Mouse (Mus musculus) cerebellum, adult 2 months (tissue): ENCODE measurements around the gene Asprv1. TPM values are rescaled to one million over a fixed set of nuclear protein-coding genes. Genes with fewer than 3 reads are reported as not detected.

Source experiments
- DNase-seq, 2 experiments: peaks; one replicate each; pipeline ENCODE4 v3.0.0; 2021
- H3K27ac ChIP-seq: fragments of 200-500 bp; 2 replicates; pipeline ENCODE4 v1.5.1; 2012; ENCODE audit warnings: low read length, control low read depth, inconsistent platforms; ENCODE audit not compliant: insufficient read depth
- H3K27me3 ChIP-seq: fragments of 200-500 bp; 2 replicates; pipeline ENCODE4 v1.6.1; 2012; ENCODE audit warnings: inconsistent platforms, mild to moderate bottlenecking, low read length, moderate library complexity; ENCODE audit not compliant: control insufficient read depth, insufficient read depth
- H3K4me1 ChIP-seq: fragments of 200-500 bp; 2 replicates; pipeline ENCODE4 v1.6.1; 2011; ENCODE audit warnings: low read length; ENCODE audit not compliant: control insufficient read depth, insufficient read depth
- H3K4me3 ChIP-seq: fragments of 200-500 bp; replicated peaks from 2 replicates; pipeline ENCODE3; 2011; ENCODE audit warnings: mild to moderate bottlenecking, low read depth, low read length, control low read depth; ENCODE audit not compliant: insufficient read depth
- CTCF ChIP-seq: fragments of 200-500 bp; IDR thresholded peaks from 2 replicates; pipeline ENCODE4 v1.5.1; 2011; ENCODE audit warnings: low read depth, mild to moderate bottlenecking, control low read depth, low read length, moderate library complexity, borderline replicate concordance; ENCODE audit not compliant: insufficient read depth
- POLR2A ChIP-seq: fragments of 200-500 bp; IDR thresholded peaks from 2 replicates; pipeline ENCODE4 v1.6.1; 2011; ENCODE audit warnings: low read length, control low read depth, borderline replicate concordance; ENCODE audit not compliant: insufficient read depth
- WGBS: fragments of 180-500 bp; shearing (Covaris S2); methylation state at CpG from one replicate; pipeline ENCODE4 v1.1.7; 2018; 5-methylcytosine and 5-hydroxymethylcytosine counted together
- polyA plus RNA-seq: library from polyadenylated mRNA; depleted of rRNA; stranded (reverse); fragments of >200 nt; gene quantifications from 2 replicates; pipeline ENCODE4 v1.2.3, GENCODE M21; 2012

Asprv1 gene
- polyA plus RNA-seq, 1 experiment = 2.1 TPM

DNA sequence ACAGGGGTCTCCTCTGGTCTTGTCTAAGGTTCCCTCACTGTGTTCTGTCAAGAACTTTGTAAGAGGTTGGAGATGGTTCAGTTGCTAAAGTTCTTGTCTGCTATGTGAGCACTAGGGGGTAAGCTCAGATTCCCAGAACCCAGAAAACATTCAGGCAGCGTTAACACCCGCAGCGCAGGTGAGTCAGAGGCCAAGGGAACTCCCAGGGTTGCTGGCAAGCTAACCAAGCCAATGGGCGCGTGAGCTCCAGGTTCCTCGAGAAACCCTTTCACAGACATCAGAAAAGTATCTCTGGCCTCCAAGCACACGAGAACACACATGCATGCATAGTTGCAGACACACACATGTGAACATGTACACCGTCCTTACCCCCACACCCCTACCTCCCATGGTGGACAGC is 12.8 kb downstream of the Asprv1 start:
- H3K27me3 ChIP-seq = no peaks in the 10 kb centered on the region
- no peak for TF ChIP-seq CTCF
- TF ChIP-seq POLR2A = no peak
- WGBS = 63% methylated on average over 8 of the region's 8 CpGs
- no peak for DNase-seq
- no peak overlapping the region for H3K4me3 ChIP-seq
- H3K4me1 ChIP-seq = no peaks in the 10 kb centered on the region
- H3K27ac ChIP-seq = no peak overlapping the region

- WGBS = 64% methylated on average over 8 of the region's 8 CpGs
- H3K4me3 ChIP-seq = no peak overlapping the region
- no peak for TF ChIP-seq CTCF
- TF ChIP-seq POLR2A = no peak
- no peak overlapping the region for H3K27ac ChIP-seq
- no peaks in the 10 kb centered on the region for H3K27me3 ChIP-seq
- H3K4me1 ChIP-seq = no peaks in the 10 kb centered on the region
- DNase-seq = no peak
Measured at GRCm38 (mm10) chr6:86641716-86642115, 13.8 kb downstream of the Asprv1 start.

GRCm38 (mm10) chr6:86644775-86645400 is 16.9 kb downstream of the Asprv1 start:
- Histone ChIP-seq H3K27me3 (no peaks in the 10 kb centered on the region), H3K4me3 (no peak overlapping the region), H3K4me1 (no peaks in the 10 kb centered on the region), H3K27ac (no peak overlapping the region)
- DNase-seq = no peak
- TF ChIP-seq POLR2A = no peak
- no peak for TF ChIP-seq CTCF
- WGBS = 74% methylated on average over 3 of the region's 3 CpGs

GRCm38 (mm10) chr6:86645551-86645950 is 17.6 kb downstream of the Asprv1 start:
- no peak for DNase-seq
- WGBS = 66% methylated on average over 4 of the region's 4 CpGs
- Histone ChIP-seq H3K4me3 (no peak overlapping the region), H3K4me1 (no peaks in the 10 kb centered on the region), H3K27me3 (no peaks in the 10 kb centered on the region), H3K27ac (no peak overlapping the region)
- TF ChIP-seq CTCF (no peak), POLR2A (no peak)

DNA sequence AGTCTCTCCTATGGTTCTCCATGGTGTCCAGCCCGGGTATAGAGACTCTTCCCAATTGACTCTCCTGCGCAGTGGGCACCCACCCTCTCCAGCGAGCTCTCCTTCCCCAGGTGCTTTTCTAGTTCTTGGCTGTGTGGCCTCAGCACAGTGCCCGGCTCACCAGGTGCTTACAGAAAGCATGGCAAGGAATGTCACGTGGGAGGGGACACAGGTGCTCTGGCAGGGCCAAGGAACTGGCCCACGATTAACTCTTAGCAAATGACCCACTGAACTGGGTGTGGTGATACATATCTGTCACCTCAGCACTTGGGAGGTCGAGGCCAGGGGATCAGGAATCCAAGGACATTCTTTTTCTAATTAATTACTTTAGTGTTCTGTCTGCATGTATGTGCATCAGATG is 18.2 kb downstream of the Asprv1 start:
- H3K27ac ChIP-seq = no peak overlapping the region
- no peak overlapping the region for H3K4me3 ChIP-seq
- H3K4me1 ChIP-seq = no peaks in the 10 kb centered on the region
- WGBS = 67% methylated on average over 7 of the region's 7 CpGs
- no peak for TF ChIP-seq POLR2A
- no peak for TF ChIP-seq CTCF
- DNase-seq = no peak
- H3K27me3 ChIP-seq = no peaks in the 10 kb centered on the region

DNA sequence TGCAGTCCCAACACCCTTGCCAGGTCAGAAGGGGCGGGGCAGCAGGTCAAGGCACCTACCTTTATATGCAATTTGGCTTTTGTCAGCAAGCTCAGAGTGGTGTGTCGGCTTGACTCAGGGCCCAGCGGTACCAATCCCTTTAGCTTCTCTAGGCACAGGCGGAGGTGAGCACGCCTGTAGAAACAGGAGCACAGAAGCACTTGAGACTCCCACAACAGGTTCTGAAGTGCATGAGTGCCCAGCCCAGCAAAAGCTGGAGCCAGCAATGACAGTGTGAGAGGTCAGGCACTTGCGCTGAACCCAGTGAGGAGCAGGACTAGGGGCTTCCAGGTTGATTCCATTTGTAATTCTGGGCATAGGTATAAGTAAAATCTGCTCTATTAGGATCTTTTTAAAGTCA is 25.1 kb downstream of the Asprv1 start:
- Histone ChIP-seq H3K27me3 (no peaks in the 10 kb centered on the region), H3K4me1 (no peaks in the 10 kb centered on the region), H3K27ac (no peak overlapping the region), H3K4me3 (no peak overlapping the region)
- TF ChIP-seq POLR2A (no peak), CTCF (no peak)
- DNase-seq = no peak
- 88% methylated on average over 6 of the region's 6 CpGs for WGBS

DNA sequence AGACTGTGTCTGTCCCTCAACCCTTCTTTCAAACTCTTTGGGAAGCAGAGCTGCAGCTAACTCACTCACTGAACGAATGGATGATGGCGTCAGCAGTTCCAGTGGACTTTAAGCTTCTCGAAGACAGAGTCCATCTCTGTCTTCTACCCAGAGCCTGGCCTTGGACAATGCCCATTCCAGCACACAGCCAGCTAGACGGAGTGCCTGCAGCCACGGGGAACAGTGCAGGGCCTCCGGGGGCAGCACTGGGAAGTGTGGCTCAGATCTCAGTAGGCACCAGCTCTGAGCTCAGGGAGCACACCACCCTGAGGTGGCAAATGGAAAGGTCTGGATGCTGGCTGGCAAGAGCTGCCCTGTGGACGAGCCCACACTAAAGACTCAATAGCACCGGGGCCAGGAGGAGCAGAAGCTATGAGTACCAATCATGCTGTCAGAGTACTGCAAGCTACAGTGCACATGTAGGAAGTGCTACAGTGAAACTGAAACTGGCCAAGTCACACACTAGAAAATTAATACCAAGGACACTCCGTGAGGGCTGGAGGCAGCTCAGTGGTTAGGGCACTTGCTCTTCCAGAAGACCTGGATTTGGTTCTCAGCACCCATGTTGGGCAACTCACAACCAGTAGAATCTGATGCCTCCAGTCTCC is 26.4 kb downstream of the Asprv1 start:
- TF ChIP-seq CTCF (no peak), POLR2A (no peak)
- Histone ChIP-seq H3K27me3 (no peaks in the 10 kb centered on the region), H3K4me3 (no peak overlapping the region), H3K4me1 (no peaks in the 10 kb centered on the region), H3K27ac (no peak overlapping the region)
- 73% methylated on average over 9 of the region's 9 CpGs for WGBS
- DNase-seq = no peak

DNA sequence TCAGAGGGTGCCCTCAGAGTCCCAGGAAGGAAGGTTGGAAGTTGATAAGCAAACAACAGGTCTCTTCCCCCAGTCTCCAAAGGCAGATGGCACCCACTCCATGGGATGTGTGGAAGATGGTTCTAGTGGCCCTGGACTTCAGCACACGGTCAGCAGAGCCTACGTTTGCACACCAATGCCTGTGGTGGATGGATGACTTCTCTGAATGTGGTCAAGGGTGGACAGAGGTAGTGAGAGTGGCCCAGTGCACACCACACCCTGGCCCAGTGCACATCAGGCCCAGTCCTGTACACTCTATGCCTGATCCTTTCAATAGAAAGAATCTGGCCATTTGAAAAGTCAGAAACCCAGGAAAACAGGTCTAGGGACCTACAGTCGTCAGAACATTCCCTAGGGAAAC is 30.5 kb downstream of the Asprv1 start:
- Histone ChIP-seq H3K4me1 (no peaks in the 10 kb centered on the region), H3K27me3 (no peaks in the 10 kb centered on the region), H3K27ac (no peak overlapping the region), H3K4me3 (no peak overlapping the region)
- DNase-seq = no peak
- 84% methylated on average over 3 of the region's 3 CpGs for whole genome bisulfite sequencing
- TF ChIP-seq POLR2A = no peak
- TF ChIP-seq CTCF = no peak
